Mouse (Mus musculus): ENCODE measurements at regions not wholly inside any gene's neighbourhood (a gene's known extent, or its start where the extent isn't known, plus 50 kb on each side); places are given as distances from the start of the nearest gene placed in this dataset.
A peak's percentile ranks its signal among the peaks of the same experiment; 100 is the strongest.

- peak; percentile 51 for DNase-seq
These were observed 154.7 kb upstream of the Tox3 start for GRCm38 (mm10) chr8:90502879-90503278.

GRCm38 (mm10) chr8:90499315-90499714, 151.2 kb upstream of the Tox3 start:
- no peak for DNase-seq

- DNase-seq = no peak
These were observed 148.6 kb upstream of the Tox3 start for GRCm38 (mm10) chr8:90496658-90497163.

- no peak for DNase-seq
These were observed 147.8 kb upstream of the Tox3 start for GRCm38 (mm10) chr8:90495943-90496371.

GRCm38 (mm10) chr8:90492521-90493225, 144.5 kb upstream of the Tox3 start:
- DNase-seq = no peak

- no peak for DNase-seq
These were observed 143.5 kb upstream of the Tox3 start for GRCm38 (mm10) chr8:90491691-90492090.

- DNase-seq = no peak
These were observed 142.7 kb upstream of the Tox3 start for GRCm38 (mm10) chr8:90490734-90491441.

GRCm38 (mm10) chr8:90486556-90486955, 138.4 kb upstream of the Tox3 start:
- no peak for DNase-seq

- DNase-seq = no peak
These were observed 130.0 kb upstream of the Tox3 start for GRCm38 (mm10) chr8:90478149-90478548.

GRCm38 (mm10) chr8:90474066-90474465, 125.9 kb upstream of the Tox3 start:
- no peak for DNase-seq

- peak; percentile 24 for DNase-seq
These were observed 122.7 kb upstream of the Tox3 start for GRCm38 (mm10) chr8:90470826-90471225.

GRCm38 (mm10) chr8:90463708-90464107, 115.6 kb upstream of the Tox3 start:
- no peak for DNase-seq

- no peak for DNase-seq
These were observed 107.2 kb upstream of the Tox3 start for GRCm38 (mm10) chr8:90455321-90455720.

- peak; percentile 11 for DNase-seq
These were observed 106.0 kb upstream of the Tox3 start for GRCm38 (mm10) chr8:90454130-90454529.

GRCm38 (mm10) chr8:90441058-90441851, 93.1 kb upstream of the Tox3 start:
- DNase-seq = no peak

- no peak for DNase-seq
These were observed 65.9 kb upstream of the Tox3 start for GRCm38 (mm10) chr8:90414021-90414420.

Measured in right cerebral cortex, adult 18-20 months (tissue).